Mouse (Mus musculus) MEL-GATA-1-ER (cell line): ENCODE measurements around the gene Vmn1r38.
"Not testable (repeated sequence)": the region's sequence is repeated elsewhere in the genome, so short reads cannot be mapped to it uniquely, and the experiment has no call there.

Experiments used
- DNase-seq: peaks from one replicate; pipeline ENCODE4 v3.0.0-alpha.2; 2012; ENCODE audit warnings: low read depth; ENCODE audit errors: extremely low read depth

Gene Vmn1r38

DNA sequence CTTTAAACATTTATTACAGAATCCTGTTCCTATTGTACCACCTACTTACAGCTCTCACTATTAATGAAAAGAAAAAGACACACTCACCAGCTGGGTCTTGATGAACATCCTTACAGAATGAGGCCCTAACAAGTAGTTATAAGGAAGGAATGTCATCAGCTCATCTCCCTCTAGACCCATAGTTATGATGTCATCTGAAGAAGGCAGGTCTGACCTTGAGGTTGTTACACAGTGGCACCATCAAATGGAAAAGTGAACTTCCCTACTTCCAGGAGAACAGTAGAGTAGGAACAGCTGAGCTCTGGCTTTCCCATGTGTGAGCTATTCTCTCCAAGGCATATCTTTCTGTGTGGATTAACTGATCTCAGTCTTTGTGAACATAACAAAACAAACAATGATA, at the start of gene Vmn1r38:
TSS of gene Vmn1r38 (minus strand) at position 101 of the 400 bp plus-strand sequence.
- not testable (repeated sequence) for DNase-seq

DNA sequence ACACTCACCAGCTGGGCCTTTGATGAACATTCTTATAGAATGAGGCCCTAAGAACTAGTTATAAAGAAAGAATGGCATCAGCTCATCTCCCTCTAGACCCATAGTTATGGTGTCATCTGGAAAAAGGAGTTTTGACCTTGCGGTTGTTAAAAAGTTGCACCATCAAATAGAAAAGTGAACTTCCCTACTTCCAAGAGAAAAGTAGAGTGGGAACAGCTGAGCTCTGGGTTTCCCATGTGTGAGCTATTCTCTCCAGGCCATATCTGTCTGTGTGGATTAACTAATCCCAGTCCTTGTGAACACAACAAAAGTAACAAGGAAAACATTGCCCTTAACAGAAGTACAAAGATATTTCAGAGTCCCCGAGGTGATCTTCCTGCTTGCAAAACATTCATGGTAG, 28.1 kb upstream of the Vmn1r38 start, which contains the start of gene Vmn1r39:
TSS of gene Vmn1r39 (minus strand) at position 101 of the 400 bp plus-strand sequence.
- DNase-seq, result no peak

DNA sequence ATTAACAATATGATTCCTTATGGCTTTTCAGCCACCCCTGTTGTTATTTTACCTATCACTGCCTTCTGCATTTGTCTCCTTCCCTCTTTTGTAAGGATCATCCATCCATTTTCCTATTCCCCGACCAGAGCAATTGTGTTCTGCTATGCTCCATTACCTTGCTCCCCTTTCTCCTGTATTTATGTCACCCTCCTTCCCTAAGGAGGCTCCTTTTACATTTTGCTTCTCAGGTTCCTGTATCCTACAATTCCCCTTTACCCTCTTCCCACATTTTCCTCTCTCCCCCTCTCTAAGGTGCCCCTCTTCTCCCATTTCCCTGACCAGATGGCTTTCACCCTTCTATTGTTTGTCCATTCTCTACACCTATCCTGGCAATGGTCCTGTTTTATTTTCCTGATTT, 23.9 kb upstream of the Vmn1r38 start:
- no peak for DNase-seq

- no peak for DNase-seq
Observed at GRCm38 (mm10) chr6:66805713-66806112, 23.3 kb upstream of the Vmn1r38 start.

- DNase-seq, result not testable (repeated sequence)
Observed at GRCm38 (mm10) chr6:66729082-66729481, 53.3 kb downstream of the Vmn1r38 start, which contains the start of gene Vmn1r37. Gene Vmn1r37, plus strand, starts transcription at chr6:66729382.
